Comparison of ENCODE assay signal across 7 mouse cellular contexts in the genomic region with DNA sequence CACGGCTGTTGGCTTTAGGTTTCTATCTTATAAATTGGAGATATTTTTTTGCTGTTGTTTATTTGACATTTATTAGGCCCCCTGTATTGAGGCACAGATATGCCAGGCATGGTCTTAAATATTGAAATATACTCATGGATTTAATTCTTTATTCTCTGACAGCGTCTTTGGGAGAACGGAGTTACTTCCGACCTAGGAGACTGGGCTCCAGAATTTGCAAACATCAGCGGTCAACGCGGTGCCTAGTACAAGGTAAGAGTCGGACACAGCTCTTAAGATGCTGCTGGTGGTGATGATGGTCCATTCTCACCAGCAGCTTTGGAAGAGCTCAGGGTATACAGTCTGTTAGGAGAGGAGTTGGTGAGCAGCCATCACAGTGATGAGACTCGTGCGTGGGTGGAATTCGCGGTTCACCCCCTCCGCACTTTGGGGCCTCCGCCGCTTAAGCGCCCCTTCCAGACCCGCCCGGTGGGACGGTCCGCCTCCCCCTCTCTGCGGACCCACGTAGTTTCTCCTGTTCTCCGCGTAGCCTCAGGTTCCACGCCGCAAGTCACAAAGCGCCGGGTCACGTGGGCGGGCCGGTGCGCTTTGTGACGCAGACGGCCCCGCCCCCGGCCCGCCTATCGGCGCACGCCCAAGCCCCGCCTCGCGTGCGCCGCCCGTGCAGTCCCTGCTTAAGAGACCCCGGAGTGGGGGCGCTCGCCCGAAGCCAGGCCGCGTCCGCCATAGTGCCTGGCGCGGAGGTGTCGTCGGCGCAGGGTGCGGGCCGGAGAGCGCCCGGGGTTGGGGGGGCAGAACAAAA. TPM values are rescaled to one million over a fixed set of nuclear protein-coding genes. Genes with fewer than 3 reads are reported as not detected.
A peak's percentile ranks its signal among the peaks of the same experiment; 100 is the strongest.
DNase-seq lines count a peak whose midpoint lies in the region; ATAC-seq lines count a peak whose summit lies in the region.

No protein-coding gene starts in this region.

- H3K4me2 ChIP-seq in limb, embryonic 11.5 days (ENCODE audit: low read depth, severe bottlenecking), result peak overlapping the region; percentile 77
- peak overlapping the region; percentile 94 for H3K4me2 ChIP-seq in midbrain, embryonic 14.5 days (ENCODE audit: low read length)

- H3K36me3 ChIP-seq in embryonic facial prominence, embryonic 10.5 days (replicated peaks), result peaks cover 29% of the 10 kb centered on the region
- H3K36me3 ChIP-seq in limb, embryonic 11.5 days (ENCODE audit: control insufficient read depth, insufficient read depth, low read length), result no peaks in the 10 kb centered on the region
- H3K36me3 ChIP-seq in midbrain, embryonic 14.5 days (ENCODE audit: control insufficient read depth, insufficient read depth, low read length), result no peaks in the 10 kb centered on the region; the same call in 1 of the 2 replicates

- peak overlapping the region; percentile 100 for H3K27ac ChIP-seq in embryonic facial prominence, embryonic 10.5 days (replicated peaks)
- H3K27ac ChIP-seq in limb, embryonic 11.5 days (replicated peaks; ENCODE audit: low read depth, low read length), result peak overlapping the region; percentile 24
- H3K27ac ChIP-seq in midbrain, embryonic 14.5 days (replicated peaks; ENCODE audit: low read depth, low read length), result peak overlapping the region; percentile 91

- ATAC-seq in limb, embryonic 11.5 days (ENCODE audit: insufficient number of reproducible peaks, low FRiP score, low TSS enrichment, low read depth), result peak; percentile 99
- ATAC-seq in midbrain, embryonic 14.5 days (ENCODE audit: low FRiP score, low TSS enrichment), result peak; percentile 99

- peaks cover 27% of the 10 kb centered on the region for H3K4me1 ChIP-seq in embryonic facial prominence, embryonic 10.5 days
- H3K4me1 ChIP-seq in limb, embryonic 11.5 days (ENCODE audit: control insufficient read depth, insufficient read depth, low read length), result 0 out of 2 replicates have a peak, but pooled peaks cover 2% of the 10 kb centered on the region
- peaks cover 34% of the 10 kb centered on the region for H3K4me1 ChIP-seq in midbrain, embryonic 14.5 days (ENCODE audit: control insufficient read depth, insufficient read depth, low read length)

- H3K9ac ChIP-seq in limb, embryonic 11.5 days (ENCODE audit: low read length), result peak overlapping the region; percentile 100
- peak overlapping the region; percentile 99 for H3K9ac ChIP-seq in midbrain, embryonic 14.5 days (replicated peaks; ENCODE audit: low read length)

- peak; percentile 97 for DNase-seq in adrenal gland, postnatal 10 days
- DNase-seq in embryonic facial prominence, embryonic 10.5 days (ENCODE audit: low spot score), result peak; percentile 97
- DNase-seq in heart, adult 11 months, result peak; percentile 99
- DNase-seq in kidney, adult 18-20 months, result peak; percentile 92
- peak; percentile 92 for DNase-seq in limb, embryonic 11.5 days (ENCODE audit: low spot score)
- DNase-seq in midbrain, embryonic 14.5 days, result peak; percentile 99
- peak; percentile 90 to 95 for DNase-seq in spleen, adult 18-20 months

- H3K4me3 ChIP-seq in embryonic facial prominence, embryonic 10.5 days, result peak overlapping the region; percentile 100
- H3K4me3 ChIP-seq in limb, embryonic 11.5 days (ENCODE audit: low read depth, low read length), result peak overlapping the region; percentile 100
- H3K4me3 ChIP-seq in midbrain, embryonic 14.5 days (replicated peaks; ENCODE audit: low read depth, low read length), result peak overlapping the region; percentile 98

- WGBS in embryonic facial prominence, embryonic 10.5 days, result under 1% methylated on average over 62 of the region's 62 CpGs
- under 1% methylated on average over 61 of the region's 62 CpGs for WGBS in limb, embryonic 11.5 days
- under 1% methylated on average over 62 of the region's 62 CpGs for WGBS in midbrain, embryonic 14.5 days

- no peaks in the 10 kb centered on the region for H3K27me3 ChIP-seq in embryonic facial prominence, embryonic 10.5 days (replicated peaks; ENCODE audit: low read depth, poor library complexity, severe bottlenecking)
- no peaks in the 10 kb centered on the region for H3K27me3 ChIP-seq in limb, embryonic 11.5 days (ENCODE audit: control insufficient read depth, insufficient read depth, low read length)
- H3K27me3 ChIP-seq in midbrain, embryonic 14.5 days (ENCODE audit: control insufficient read depth, insufficient read depth, low read length), result no peaks in the 10 kb centered on the region

- H3K9me3 ChIP-seq in embryonic facial prominence, embryonic 10.5 days, result no peaks in the 10 kb centered on the region
- H3K9me3 ChIP-seq in limb, embryonic 11.5 days (ENCODE audit: control insufficient read depth, low read length), result no peaks in the 10 kb centered on the region
- H3K9me3 ChIP-seq in midbrain, embryonic 14.5 days (ENCODE audit: control insufficient read depth, low read length), result no peaks in the 10 kb centered on the region

RNA-seq across cellular contexts. Expression of gene Rbbp6, which starts 3.9 kb away (rescaled TPM):
- 10 to 100 TPM; 49.0 to 64.5 TPM for total RNA-seq in adrenal gland, postnatal 10 days (2021)
- polyA plus RNA-seq in embryonic facial prominence, embryonic 10.5 days (2016; fragmentation: Nextera tagmentation; extraction: Ambion mirVana), result 29.3 and 30.6 TPM in 2 replicates
- polyA plus RNA-seq in limb, embryonic 11.5 days (2014; fragmentation: Nextera tagmentation; extraction: Ambion mirVana), result 37.8 and 39.3 TPM in 2 replicates
- polyA plus RNA-seq in midbrain, embryonic 14.5 days (2014; fragmentation: Nextera tagmentation; extraction: Ambion mirVana), result 31.6 and 36.8 TPM in 2 replicates

Comparison
In these comparisons a context has a peak if more than half of its experiments do, and no peak if none do; other contexts are left out.
1. Peak in every context shown above with its lines: DNase-seq, ATAC-seq, H3K4me3 ChIP-seq and H3K27ac ChIP-seq.
2. H3K27ac ChIP-seq: peak in every context shown above with its lines; median percentile 100 in embryonic facial prominence, embryonic 10.5 days; 91 in midbrain, embryonic 14.5 days; 24 in limb, embryonic 11.5 days.